Mouse (Mus musculus): ENCODE results near the gene Dnaja3.

Dnaja3 gene

DNA sequence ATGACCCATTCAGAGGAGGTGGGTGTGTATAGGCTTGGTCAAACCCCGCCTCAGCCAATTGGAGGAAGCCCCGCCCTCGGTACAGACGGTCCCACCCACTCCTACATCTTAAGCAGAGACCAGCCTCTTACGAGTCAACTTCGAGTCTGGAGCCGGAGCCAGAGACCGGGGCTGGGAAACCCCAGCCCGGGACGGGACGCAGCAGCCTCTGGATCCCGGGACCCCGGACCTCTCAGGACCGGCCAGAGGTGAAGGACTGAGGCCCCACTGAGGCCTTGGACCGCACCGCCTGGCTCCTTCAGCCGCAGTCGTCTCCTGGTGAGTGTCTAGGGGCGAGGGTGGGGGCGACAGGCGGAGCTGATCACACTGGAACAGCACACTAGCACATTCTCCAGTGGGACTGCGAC lies at the start of gene Dnaja3, which contains the start of gene Vasn:
Gene Dnaja3, plus strand, starts transcription at position 159 of the 407 bp plus-strand sequence.
Gene Vasn, plus strand, starts transcription at position 111 of the 407 bp plus-strand sequence.
- in situ Hi-C loops (cut with MseI, MboI): no loop called here

DNA sequence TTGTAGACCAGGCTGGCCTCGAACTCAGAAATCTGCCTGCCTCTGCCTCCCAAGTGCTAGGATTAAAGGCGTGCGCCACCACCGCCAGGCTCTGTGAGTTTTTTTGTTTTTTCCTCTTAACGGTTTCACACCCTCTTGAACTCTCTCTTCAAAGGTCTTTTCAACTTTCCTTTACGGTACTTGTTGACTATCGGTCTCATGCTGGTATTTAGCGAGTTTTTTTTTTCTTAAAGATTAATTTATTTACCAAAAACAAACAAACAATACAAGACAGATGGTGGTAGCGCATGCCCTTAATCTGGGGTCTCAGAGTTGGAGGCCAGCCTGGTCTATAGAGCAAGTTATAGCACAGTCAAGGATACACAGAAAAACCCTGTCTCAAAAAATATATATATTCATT lies 49.6 kb upstream of the Dnaja3 start:
- in situ Hi-C loops (cut with MseI, MboI): no loop called here

DNA sequence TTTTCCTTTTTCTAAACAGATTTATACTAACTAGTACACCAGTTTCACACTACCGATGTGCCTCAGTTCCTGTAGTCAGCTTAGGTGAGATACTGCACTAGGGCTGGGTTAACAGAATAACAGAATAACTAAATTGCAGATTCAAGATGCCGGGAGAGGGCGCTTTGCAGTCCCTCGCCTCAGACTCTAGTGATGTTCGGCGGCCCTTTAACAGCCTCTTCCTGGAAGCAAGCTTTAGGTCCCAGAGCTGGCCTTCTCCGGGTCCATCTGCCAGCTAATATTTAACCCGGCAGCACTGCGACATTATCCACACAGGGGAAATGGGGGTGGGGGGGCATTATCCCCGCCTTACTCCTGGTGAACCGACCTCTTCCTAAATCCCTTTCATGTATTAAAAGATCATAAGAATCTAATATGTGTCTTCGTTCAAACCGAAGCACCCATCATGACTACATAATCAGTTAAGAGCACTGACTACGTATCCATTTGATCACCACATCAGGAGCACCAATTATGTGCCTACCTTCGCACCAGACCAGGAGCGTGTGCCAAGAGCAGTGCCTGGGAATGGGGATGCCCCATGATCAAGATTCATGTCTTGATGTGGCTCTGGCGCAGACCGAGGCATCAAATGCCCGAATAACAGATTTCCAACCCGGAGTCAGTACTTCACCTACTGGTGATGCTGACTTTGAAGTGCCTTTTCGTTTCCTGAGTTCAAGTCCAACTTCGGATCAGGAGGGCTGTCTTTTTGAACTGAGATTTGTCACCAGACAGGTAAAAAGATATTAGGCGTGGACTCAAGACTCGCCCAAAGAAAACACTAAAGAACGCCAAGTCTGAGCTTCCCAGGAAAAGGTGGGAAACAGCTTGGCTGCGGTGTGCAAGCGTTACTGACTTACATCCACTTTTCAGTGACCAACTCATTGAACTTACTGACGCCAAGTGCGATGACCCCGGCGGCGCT lies 46.6 kb upstream of the Dnaja3 start:
- in situ Hi-C loops (cut with MseI, MboI): no loop called here

DNA sequence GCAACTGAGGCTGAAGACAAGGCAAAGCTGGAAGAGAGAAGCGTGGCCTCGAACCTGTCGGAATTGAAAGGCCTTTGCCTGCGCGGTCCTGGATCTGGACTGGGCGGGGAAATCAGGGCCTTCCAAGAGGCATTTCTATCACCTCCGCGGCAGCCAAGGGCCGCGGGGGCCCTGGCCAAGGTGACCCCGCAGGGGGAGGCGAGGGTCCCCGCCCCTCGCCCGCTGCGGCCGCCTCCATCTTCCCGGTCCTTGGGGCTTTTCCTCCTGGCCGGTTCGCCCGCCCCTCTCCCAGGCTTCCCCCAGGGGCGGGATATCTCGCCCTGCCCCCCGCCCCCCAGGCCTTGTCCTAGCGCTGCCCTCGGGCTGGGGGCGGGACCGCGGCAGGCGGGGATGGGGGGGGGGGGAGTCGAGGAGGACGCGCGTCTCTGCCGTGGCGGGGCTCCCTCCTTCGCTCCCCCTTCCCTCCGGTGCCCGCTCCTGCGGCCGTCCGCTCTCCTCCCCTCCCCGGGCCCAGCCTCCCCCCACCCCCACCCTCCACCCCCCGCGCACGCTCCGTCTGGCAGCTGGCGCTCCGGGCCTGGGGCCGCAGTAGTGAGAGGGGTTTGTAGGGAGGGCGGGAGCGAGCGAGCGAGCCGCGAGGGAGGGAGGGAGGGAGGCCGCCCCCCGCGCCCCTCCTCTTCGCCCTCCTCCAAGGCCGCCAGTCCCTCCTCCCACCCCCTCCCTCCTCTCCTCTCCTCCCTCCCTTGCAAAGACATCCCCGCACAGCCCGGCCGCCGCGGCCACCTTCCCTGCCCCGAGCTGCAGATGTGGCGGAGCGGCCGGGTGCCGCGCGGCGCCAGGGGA lies 45.6 kb upstream of the Dnaja3 start, which contains the start of gene Glis2:
Gene Glis2, plus strand, starts transcription at position 743 of the 843 bp plus-strand sequence.
- in situ Hi-C loops (cut with MseI, MboI): no loop called here

DNA sequence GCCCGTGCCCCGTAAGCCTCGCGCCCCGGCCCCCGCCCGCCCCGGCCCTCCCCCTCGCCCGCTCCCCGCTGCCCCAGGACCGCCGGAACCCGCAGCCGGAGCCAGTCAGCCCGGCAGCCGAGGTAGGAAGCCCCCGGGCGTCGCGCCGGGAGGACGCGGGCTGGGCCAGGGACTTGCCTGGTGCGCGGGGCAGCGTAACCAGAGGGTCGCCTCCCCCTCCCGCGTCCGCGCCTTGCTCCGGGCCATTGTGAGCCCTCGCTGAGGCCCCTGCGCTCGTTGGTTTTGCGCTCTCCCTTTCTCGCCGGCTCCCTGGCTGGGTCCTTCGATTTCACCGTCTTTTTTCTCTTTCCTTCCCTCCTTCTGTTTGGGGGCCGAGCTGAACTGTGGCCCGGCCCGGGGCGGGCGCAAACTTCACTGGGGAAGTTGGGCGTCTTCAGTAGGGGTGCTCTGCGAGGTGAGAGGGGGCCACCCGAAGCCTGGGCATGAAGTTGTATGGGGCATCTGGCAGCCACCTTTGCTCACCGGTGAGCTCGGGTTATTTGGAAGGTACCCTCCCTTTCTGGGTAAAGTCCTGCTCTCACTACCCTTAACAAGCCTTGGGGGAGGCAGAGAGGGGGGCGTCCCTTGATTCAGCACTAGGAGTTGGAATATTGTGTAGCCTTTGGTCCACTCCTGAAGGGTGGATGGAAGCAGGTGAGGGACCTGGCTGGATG lies 44.8 kb upstream of the Dnaja3 start:
- in situ Hi-C loops (cut with MseI, MboI): no loop called here

DNA sequence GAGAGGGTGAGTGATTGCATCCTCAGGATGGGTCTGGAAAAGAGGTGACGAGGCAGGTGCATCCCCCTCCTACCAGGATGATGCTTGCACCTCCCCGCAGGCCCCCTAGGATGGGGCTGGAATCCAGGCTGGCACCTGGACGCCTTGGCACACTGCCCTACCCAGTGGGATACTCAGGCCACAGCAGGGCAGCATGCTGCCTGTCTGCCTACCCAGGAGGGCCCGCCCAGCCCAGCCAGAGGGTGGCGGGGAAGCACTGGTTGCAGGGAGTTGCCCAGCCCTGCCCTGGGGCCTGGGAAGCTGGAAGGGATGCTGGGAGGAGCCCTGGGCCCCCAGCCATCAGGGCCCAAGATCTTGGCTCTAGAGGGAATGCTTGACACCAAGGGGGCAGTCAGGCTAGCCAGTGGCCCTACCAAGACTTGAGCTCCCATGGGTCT lies 44.2 kb upstream of the Dnaja3 start:
- in situ Hi-C loops (cut with MseI, MboI): no loop called here

DNA sequence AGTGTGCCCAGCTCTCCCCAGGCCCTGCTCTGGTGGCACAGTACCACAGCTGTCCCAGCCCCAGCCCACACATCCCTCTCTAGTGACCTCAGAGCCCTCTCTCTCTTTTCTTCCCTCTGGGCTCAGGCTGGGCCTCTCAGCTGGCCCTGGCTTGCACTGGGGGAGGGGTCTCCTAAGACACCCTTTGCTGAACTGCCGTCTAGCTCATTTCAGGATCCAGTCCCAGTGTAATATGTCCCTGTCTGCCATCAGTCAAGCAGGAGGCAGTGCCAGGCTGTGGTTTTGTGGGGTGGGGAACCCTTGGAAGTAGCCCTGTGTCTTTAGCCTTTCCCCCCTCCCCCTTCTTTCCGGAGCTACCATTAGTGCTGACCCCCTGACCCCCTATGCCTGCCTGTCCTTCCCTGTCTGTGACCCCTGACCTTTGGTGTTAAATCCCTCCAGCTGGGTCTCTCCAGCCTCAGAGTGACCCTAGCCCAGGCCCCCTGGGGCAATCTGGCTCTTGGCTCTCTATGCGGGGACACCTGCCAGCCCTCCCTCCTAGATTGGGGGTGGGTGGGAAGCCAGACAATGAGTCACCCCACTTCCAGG lies 43.6 kb upstream of the Dnaja3 start:
- in situ Hi-C loops (cut with MseI, MboI): no loop called here

DNA sequence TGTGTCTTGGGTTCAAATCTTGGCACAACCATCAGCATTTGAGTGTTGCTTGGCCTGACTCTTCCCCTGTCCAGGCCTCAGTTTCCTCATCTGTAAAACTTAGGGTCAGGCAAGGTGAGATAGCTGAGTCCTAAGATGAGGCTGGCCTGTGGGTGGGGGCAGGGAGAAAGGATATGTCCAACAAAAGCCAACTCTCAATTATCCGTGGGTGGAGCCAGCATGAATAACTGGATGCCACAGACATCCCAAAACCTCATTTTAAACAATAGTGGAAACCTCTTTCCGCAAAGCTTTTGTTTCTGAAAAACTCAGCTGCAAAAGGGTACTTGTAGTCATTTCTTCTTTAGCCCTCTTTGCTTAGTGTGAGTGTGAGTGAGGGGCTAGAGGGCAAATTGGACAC lies 43.0 kb upstream of the Dnaja3 start:
- in situ Hi-C loops (cut with MseI, MboI): no loop called here

DNA sequence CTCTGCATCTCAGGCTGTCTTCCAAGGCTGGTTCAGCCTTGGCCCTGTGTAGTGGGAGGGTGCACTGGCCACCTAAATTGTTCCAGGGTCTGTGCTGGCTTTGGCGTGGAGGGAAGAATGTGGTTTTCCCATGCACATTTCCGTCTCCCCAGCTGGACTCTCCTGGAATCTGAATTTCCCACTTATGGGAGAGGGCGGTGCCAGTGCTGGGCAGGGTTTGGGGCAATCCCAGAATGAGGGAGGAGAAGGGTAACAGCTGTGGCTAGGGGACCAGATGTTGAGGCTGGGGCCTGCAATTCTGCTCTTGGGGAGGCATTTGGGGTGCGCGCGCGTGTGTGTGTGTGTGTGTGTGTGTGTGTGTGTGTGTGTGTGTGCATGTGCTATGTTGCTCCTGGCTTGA lies 42.5 kb upstream of the Dnaja3 start:
- in situ Hi-C loops (cut with MseI, MboI): no loop called here

DNA sequence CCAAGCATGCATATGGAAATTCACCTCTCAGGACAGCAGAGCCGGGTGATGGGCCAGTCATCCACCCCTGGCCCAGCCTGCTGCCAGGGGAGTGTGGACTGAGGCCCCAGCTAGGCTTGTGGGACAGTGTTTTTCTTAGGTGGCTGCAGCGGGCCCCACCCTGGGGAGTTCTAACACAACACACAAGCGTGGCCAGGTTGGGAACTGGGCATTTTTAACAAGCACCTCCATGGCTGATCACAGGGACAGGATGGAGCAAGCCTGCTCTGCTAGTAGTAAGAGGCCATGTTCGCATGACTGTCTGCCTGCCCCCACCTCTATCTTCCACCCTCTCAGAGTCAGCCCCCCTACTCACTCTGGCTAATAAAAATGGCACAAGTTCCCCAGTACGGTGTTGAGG lies 41.7 kb upstream of the Dnaja3 start:
- in situ Hi-C loops (cut with MseI, MboI): no loop called here

DNA sequence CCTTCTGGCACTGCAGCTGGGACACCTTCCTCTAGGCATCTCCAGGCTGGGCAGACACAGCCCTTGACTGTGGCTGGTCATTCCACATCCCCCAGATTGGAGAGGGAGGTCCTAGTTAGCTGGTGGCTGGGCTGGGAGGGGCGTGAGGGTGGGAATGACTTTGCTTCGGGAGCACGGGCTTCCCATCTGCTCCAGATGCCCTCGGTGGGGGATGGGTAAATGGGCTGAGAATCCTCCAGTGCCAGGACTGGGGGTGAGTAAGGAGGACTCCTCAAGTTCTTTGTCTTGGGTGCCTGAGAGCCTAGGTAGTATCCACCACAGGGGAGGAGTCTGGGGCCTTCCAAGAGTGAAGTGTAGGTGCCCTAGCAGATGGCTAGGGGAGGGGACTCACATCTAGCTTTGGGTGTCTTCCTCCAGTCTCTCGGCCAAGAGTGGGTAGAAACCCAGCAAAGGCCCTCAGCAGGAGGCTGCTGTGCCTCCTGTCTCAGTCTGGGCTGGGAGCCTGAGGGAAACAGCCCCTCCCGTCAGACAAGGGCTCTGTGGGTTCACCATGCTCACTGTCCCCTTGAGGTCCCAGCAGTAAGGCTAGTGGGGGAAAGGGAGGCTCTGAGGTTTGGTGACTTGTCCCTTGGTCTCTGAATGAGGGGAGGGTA lies 40.8 kb upstream of the Dnaja3 start:
- in situ Hi-C loops (cut with MseI, MboI): no loop called here

DNA sequence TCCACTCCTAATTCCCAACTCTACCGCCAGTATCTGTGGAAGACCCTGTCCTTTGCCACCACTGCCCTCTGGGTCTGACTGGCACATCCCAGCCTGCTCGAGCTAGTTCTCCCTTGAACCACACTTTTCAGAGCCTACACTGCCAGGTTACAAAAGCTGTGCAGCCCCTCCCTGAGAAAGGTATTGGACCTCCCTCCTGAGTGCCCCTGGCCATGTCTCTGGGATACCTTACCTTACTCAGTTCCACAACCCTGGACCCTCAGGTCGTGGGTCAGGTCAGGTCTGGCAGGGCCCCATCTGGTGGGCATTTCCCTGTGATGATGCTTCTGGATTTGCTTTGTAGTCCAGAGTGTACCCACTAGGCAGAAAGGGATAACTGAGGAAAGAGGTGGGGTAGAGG lies 40.2 kb upstream of the Dnaja3 start:
- in situ Hi-C loops (cut with MseI, MboI): no loop called here

DNA sequence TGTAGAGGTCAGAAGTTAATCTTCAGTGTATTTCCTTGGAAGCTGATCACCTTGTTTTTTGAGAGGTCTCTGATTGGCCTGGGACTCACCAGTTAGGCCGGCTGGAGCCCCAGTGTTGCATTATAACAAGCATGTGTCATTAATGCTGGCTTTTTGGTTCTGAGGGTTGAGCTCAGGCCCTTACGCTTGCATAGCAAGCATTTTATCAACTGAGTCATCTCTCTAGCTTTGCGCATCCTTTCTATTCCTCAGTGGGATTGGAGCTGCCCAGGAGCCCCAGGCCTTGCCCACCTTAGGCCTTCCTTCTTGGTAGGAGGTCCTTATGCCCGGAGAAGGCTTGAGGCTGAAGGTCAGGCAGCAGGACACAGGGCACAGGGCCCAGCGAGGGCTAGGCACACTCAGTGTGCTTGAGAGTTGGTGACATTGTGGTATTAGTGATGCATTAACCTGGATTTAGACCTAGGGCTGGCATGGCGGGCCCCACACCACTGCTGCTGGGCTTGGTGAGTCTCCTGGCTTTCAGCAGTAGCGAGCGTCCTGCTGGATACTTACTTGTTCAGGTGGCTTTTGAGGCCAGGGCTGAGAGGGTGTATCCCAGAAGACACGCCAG lies 39.0 kb upstream of the Dnaja3 start:
- in situ Hi-C loops (cut with MseI, MboI): no loop called here

DNA sequence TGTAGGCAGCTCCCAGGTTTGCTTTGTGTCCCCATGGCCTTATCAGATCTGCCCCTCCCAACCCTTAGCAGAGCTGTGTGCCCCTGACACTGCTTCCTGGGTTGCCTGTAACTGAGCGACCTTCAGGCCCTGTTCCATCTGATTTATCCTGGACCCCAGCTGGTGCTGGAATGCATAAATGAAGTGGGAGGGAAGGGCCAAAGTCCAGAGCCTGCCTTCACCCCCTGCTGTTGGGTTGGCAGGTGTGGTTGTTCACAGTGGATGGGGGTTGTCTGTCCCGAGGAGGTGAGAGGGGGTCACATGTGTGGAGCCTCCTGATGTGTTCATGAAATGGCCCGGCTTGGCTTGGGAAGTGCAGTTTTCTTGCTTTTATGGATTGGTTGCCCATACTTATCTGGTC lies 37.6 kb upstream of the Dnaja3 start:
- in situ Hi-C loops (cut with MseI, MboI): no loop called here

DNA sequence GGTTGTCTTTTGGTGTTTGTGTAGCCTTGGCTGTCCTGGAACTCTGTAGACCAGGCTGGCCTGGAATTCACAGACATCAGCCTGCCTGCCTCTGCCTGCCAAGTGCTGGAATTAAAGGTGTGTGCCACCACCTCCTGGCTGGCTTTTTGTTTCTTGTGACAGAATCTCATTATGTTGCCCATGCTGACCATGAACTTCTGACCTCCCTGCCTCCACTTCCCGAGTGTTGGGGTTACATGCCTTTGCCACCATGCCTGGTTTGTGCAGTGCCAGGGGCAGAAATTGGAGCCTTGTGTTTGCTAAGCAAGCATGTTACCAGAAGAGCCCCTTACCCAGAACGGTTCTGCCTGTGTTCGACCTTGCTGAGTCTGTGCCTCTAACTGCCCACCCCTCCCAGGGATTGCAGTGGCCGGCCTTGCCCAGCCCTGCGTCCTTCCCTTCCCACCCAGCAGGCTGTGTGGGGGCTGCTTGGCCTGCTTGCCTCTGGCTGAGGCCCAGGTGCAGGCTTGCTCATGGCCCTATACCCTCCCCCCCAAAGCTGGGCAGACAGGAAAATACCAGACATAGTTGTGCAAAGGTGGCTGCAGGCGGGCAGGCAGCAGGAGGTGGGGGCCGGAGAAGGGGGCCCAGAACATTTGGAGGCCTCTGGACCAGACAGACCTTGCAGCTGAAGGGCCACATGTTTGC lies 36.9 kb upstream of the Dnaja3 start:
- in situ Hi-C loops (cut with MseI, MboI): no loop called here

DNA sequence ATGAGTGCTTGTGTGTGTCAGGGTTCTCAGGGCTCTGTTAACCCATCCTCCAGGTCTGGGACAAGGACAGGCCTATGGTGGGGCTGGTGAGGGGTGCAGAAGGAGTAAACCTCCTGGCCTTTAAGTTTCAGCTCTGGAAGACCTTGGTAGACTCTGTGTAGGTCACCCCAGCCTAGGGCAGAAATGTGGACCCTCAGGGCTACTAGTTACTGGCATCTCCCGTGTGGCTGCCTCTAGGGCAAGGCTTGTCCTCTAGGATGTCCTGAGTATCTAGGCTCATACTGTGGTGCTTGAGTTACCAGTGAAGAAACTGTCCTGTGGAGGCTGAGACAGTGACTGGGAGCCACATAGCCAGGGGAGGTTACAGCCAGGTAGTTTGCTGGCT lies 36.3 kb upstream of the Dnaja3 start:
- in situ Hi-C loops (cut with MseI, MboI): no loop called here

DNA sequence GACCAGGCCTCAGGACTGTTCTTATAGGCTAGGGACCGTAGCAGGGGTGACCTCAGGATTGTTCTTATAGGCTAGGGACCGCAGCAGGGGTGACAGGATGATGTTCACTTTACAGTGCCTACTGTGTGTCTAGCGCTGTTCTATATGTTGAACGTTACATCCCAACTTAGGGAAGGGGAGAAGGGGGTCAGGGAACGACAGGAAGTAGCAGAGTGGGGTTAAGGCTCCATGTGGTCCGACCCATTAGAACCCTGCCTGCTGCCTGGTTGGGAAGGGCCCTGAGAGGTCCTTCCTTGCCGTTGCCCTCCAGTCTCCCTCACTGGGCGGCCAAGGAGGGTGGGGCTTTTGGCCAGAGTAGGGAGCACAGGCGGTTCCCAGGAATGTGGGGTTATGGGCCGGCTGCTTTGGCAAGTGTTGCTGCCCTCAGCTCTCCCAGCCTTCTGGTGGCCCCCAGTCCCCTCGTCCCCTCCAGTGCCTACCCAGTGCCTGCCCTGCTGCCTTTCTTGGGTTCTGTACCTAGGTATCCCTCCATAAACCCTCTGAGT lies 35.4 kb upstream of the Dnaja3 start:
- in situ Hi-C loops (cut with MseI, MboI): no loop called here

DNA sequence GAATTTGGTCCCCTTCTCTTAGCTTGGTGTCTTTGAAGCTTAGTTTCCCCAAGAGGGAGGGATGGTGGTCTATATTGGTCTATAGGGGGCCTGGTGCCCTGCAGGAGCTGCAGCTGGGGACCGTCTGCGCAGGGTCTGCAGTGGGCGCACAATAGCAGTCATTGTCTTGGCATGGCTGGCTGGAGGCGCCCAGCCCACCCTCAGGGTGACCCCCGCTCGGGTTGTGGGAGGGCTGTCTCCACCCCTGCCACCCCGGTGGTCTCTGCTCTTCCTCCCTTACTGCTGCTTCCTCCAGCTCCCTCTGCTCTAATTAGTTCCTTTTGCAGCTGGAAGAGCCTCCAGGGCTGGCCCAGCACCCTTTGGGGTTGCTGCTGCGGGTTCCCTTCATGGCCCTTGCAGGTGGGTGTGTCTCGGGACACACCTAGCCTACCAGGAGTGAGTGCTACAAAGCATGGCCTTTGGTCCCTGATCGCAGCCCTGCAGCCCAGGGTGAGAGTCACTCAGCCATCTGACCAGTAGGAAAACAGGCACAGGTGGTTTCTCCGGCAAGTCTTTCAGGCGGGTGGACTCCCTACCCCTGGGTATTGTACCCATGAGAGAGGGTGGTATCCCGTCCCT lies 34.2 kb upstream of the Dnaja3 start:
- in situ Hi-C loops (cut with MseI, MboI): loop anchor here in 1 of 2 experiments (5.0 kb wide), 1 partner anchor 43 kb away; no protein-coding TSS in a partner anchor

All from mouse trophoblast stem cell (cell line).